Mouse (Mus musculus) lung, postnatal 36 days (tissue): ENCODE data around the gene Noc2l.

ENCODE experiments used
- DNase-seq: peaks from one replicate; pipeline ENCODE4 v3.0.0; 2022; ENCODE audit warnings: mixed read lengths

Gene Noc2l

GRCm38 (mm10) chr4:156235808-156236533 is at the start of gene Noc2l:
TSS of gene Noc2l (plus strand) at chr4:156236010.
- DNase-seq = peak; percentile 94

- no peak for DNase-seq
Observed at GRCm38 (mm10) chr4:156188162-156188810, 47.5 kb upstream of the Noc2l start.

- DNase-seq = peak; percentile 67
Observed at GRCm38 (mm10) chr4:156188811-156189323, 46.9 kb upstream of the Noc2l start.

GRCm38 (mm10) chr4:156192421-156193199 is 43.2 kb upstream of the Noc2l start:
- peak; percentile 81 for DNase-seq

GRCm38 (mm10) chr4:156193200-156193590 is 42.6 kb upstream of the Noc2l start:
- peak; percentile 61 for DNase-seq

- no peak for DNase-seq
Observed at GRCm38 (mm10) chr4:156193906-156194305, 41.9 kb upstream of the Noc2l start.

- no peak for DNase-seq
Observed at GRCm38 (mm10) chr4:156194346-156194745, 41.5 kb upstream of the Noc2l start.

- peak; percentile 68 for DNase-seq
Observed at GRCm38 (mm10) chr4:156195927-156196870, 39.6 kb upstream of the Noc2l start.

- DNase-seq = peak; percentile 67
Observed at GRCm38 (mm10) chr4:156197131-156197828, 38.5 kb upstream of the Noc2l start, which contains the start of gene Agrn. TSS of gene Agrn (minus strand) at chr4:156197488.

- DNase-seq = peak; percentile 95
Observed at GRCm38 (mm10) chr4:156197829-156198205, 38.0 kb upstream of the Noc2l start.

- DNase-seq = peak; percentile 69
Observed at GRCm38 (mm10) chr4:156200623-156201475, 35.0 kb upstream of the Noc2l start, which contains the start of gene Isg15. TSS of gene Isg15 (minus strand) at chr4:156200818.

GRCm38 (mm10) chr4:156202462-156202893 is 33.3 kb upstream of the Noc2l start:
- DNase-seq = no peak

- DNase-seq = peak; percentile 87
Observed at GRCm38 (mm10) chr4:156203001-156203412, 32.8 kb upstream of the Noc2l start, which contains the start of gene AW011738. TSS of gene AW011738 (plus strand) at chr4:156203304.

GRCm38 (mm10) chr4:156203413-156204131 is 32.2 kb upstream of the Noc2l start:
- DNase-seq = no peak

- DNase-seq = no peak
Observed at GRCm38 (mm10) chr4:156208872-156209271, 26.9 kb upstream of the Noc2l start.

GRCm38 (mm10) chr4:156209963-156210635 is 25.7 kb upstream of the Noc2l start:
- no peak for DNase-seq

- no peak for DNase-seq
Observed at GRCm38 (mm10) chr4:156213134-156213533, 22.7 kb upstream of the Noc2l start.

GRCm38 (mm10) chr4:156215649-156216048 is 20.2 kb upstream of the Noc2l start, which contains the start of gene Perm1:
TSS of gene Perm1 (plus strand) at chr4:156215868.
- peak; percentile 74 for DNase-seq

- DNase-seq = no peak
Observed at GRCm38 (mm10) chr4:156216196-156216595, 19.6 kb upstream of the Noc2l start.
